Mouse (Mus musculus): ENCODE data around the gene Foxi1. TPM values are rescaled to one million over a fixed set of nuclear protein-coding genes. Genes with fewer than 3 reads are reported as not detected.

Gene Foxi1
- not detected for polyA plus RNA-seq (2017; shearing (Covaris generic))

DNA sequence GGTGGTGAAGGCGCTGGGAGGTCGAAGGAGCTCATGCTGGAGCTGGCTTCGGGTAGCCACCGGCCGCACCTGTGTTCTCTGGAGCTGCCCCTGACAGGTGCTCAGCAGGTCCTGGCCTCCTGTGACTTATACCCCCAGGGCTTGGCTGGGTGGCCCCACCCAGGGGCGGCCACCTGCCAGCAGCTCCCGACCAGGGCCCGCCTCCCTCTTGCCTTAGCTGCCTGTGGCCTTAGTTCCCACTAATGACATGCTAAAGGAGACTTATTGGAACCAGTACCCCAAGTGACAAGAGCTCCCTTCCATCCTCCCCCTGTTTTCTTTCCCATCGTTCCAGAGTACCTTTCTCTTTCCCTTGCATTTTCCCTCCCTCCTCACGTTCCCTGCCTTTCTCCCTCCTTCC is at the start of gene Foxi1:
Gene Foxi1, minus strand, starts transcription at position 101 of the 400 bp plus-strand sequence.

Other genes starting within 250 kb of the Foxi1 start
- gene Kcnmb1, start 245.1 kb downstream of the Foxi1 start, polyA plus RNA-seq (2017; shearing (Covaris generic)) = under 1 TPM; 0.23 to 0.76 TPM
- under 1 TPM in 1 of 2 experiments, not detected in 1; 0.07 TPM for gene Kcnip1, start 214.9 kb downstream of the Foxi1 start, polyA plus RNA-seq (2017; shearing (Covaris generic))
- gene Lcp2, start 161.2 kb downstream of the Foxi1 start, polyA plus RNA-seq (2017; shearing (Covaris generic)) = 100 to 1,000 TPM; 400 to 426 TPM
- 1 to 10 TPM; 1.2 to 5.7 TPM for gene 4930469K13Rik, start 109.5 kb downstream of the Foxi1 start, polyA plus RNA-seq (2017; shearing (Covaris generic))
- gene Fam196b, start 106.7 kb upstream of the Foxi1 start, polyA plus RNA-seq (2017; shearing (Covaris generic)) = 1 to 10 TPM; 4.0 to 6.5 TPM

Measured in activated CD4-positive, CD25-positive, alpha-beta regulatory T cell (primary cell).